Mouse (Mus musculus) cortical plate, adult 2 months (tissue): ENCODE measurements around the gene Sgo1.

ENCODE experiments used
- CTCF ChIP-seq: fragments of 200-500 bp; IDR thresholded peaks from 2 replicates; pipeline ENCODE4 v1.5.1; 2011; ENCODE audit warnings: mild to moderate bottlenecking, control low read depth, low read length; ENCODE audit not compliant: insufficient read depth; ENCODE audit errors: extremely low read depth
- POLR2A ChIP-seq: fragments of 200-500 bp; IDR thresholded peaks from 2 replicates; pipeline ENCODE4 v1.6.1; 2011; ENCODE audit warnings: mild to moderate bottlenecking, low read length, control low read depth; ENCODE audit not compliant: insufficient read depth; ENCODE audit errors: extremely low read depth

DNA sequence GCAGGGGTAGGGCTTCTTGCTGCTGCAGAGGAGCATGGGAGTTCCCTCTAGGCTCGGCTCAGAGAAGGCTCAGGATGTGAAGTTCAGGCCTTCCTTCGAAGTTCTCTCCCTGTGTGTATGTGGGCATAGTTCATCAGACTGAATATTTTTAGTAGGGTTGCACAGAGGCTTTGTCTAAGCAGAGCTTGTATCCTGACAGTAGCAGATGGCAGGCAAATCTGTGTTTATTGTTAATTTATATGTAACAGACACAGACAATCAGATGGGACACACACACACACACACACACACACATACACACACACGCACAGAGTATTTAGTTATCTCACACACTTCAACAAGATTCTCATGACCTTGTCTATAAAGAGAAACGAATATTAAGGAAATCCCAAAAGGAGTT lies 34.5 kb downstream of the Sgo1 start:
- TF ChIP-seq CTCF = no peak
- no peak for TF ChIP-seq POLR2A
